Mouse (Mus musculus) CH12.LX (cell line): ENCODE results near the gene Smchd1. TPM values are rescaled to one million over a fixed set of nuclear protein-coding genes. Genes with fewer than 3 reads are reported as not detected.

Experiments
- DNase-seq: peaks from one replicate; pipeline ENCODE4 v3.0.0-alpha.2; 2013; ENCODE audit errors: extremely low read depth
- H3K27ac ChIP-seq: 2 replicates; pipeline ENCODE4 v1.5.1; 2012; ENCODE audit warnings: low read depth, mild to moderate bottlenecking, control low read depth, moderate library complexity; ENCODE audit not compliant: insufficient read depth
- H3K27me3 ChIP-seq: replicated peaks from 2 replicates; pipeline ENCODE3; 2012; ENCODE audit warnings: inconsistent platforms
- H3K36me3 ChIP-seq, 2 experiments: replicated peaks in 1 of 2; 2 replicates each; pipeline versions ENCODE3 to v1.6.1; 2012; ENCODE audit warnings: inconsistent platforms in 1 of 2, low read length in 1 of 2, mild to moderate bottlenecking in 1 of 2, mixed read lengths in 1 of 2, moderate library complexity in 1 of 2; ENCODE audit not compliant: control insufficient read depth in 1 of 2, insufficient read depth in 1 of 2
- H3K4me1 ChIP-seq, 2 experiments: 2 replicates each; pipeline ENCODE4 v1.6.1; 2012; ENCODE audit warnings: inconsistent platforms in 1 of 2, moderate library complexity in 1 of 2; ENCODE audit not compliant: insufficient read depth in 2 of 2, control insufficient read depth in 1 of 2
- H3K4me2 ChIP-seq: 2 replicates; pipeline ENCODE4 v1.6.1; 2012; ENCODE audit warnings: low read depth, mild to moderate bottlenecking, control low read depth; ENCODE audit not compliant: poor library complexity, insufficient read depth, severe bottlenecking
- H3K4me3 ChIP-seq, 3 experiments: fragments of 150-350 bp in 1 of 3; sonication (generic) in 1 of 3; replicated peaks in 1 of 3; 2 replicates each; pipeline versions ENCODE3 to v1.5.1; 2011 to 2012; ENCODE audit warnings: low read depth in 2 of 3, low read length in 2 of 3, mild to moderate bottlenecking in 2 of 3, moderate library complexity in 2 of 3, control low read depth in 1 of 3, improper control_type of control experiment in 1 of 3, inconsistent platforms in 1 of 3, mixed read lengths in 1 of 3; ENCODE audit not compliant: poor library complexity in 1 of 3
- H3K79me2 ChIP-seq: replicated peaks from 2 replicates; pipeline ENCODE4 v1.6.1; 2012; ENCODE audit warnings: mild to moderate bottlenecking, moderate library complexity; ENCODE audit not compliant: control insufficient read depth, poor library complexity, insufficient read depth, severe bottlenecking; ENCODE audit errors: extremely low read depth
- H3K9ac ChIP-seq: 2 replicates; pipeline ENCODE4 v1.6.1; 2012; ENCODE audit warnings: low read depth, mild to moderate bottlenecking, control low read depth, moderate library complexity; ENCODE audit not compliant: insufficient read depth
- H3K9me3 ChIP-seq: replicated peaks from 2 replicates; pipeline ENCODE3; 2012; ENCODE audit warnings: low read length, inconsistent platforms, mixed read lengths
- BHLHE40 ChIP-seq: IDR thresholded peaks from 2 replicates; pipeline ENCODE4 v1.6.1; 2011; ENCODE audit warnings: mild to moderate bottlenecking, low read depth, low read length, improper control_type of control experiment
- CHD1 ChIP-seq: IDR thresholded peaks from 2 replicates; pipeline ENCODE4 v1.6.1; 2012; ENCODE audit warnings: low read depth, low read length, improper control_type of control experiment, inconsistent platforms
- CHD2 ChIP-seq: IDR thresholded peaks from 2 replicates; pipeline ENCODE4 v1.6.1; 2011; ENCODE audit warnings: low read length, improper control_type of control experiment
- CTCF ChIP-seq, 2 experiments: IDR thresholded peaks in 1 of 2; conservative IDR thresholded peaks in 1 of 2; 2 replicates each; pipeline ENCODE4 v1.5.1; 2011 to 2012; ENCODE audit warnings: low read depth in 2 of 2, low read length in 2 of 2, improper control_type of control experiment in 1 of 2, inconsistent platforms in 1 of 2, mild to moderate bottlenecking in 1 of 2, moderate library complexity in 1 of 2
- ELF1 ChIP-seq: IDR thresholded peaks from 2 replicates; pipeline ENCODE4 v1.6.1; 2014; ENCODE audit warnings: low read depth, mild to moderate bottlenecking, inconsistent platforms, low read length, improper control_type of control experiment
- EP300 ChIP-seq: IDR thresholded peaks from 2 replicates; pipeline ENCODE4 v1.6.1; 2011; ENCODE audit warnings: low read length, improper control_type of control experiment
- ETS1 ChIP-seq: conservative IDR thresholded peaks from 2 replicates; pipeline ENCODE4 v1.6.1; 2012; ENCODE audit warnings: low read depth, mild to moderate bottlenecking, inconsistent platforms, low read length, improper control_type of control experiment, moderate library complexity
- GABPA ChIP-seq: IDR thresholded peaks from 2 replicates; pipeline ENCODE4 v1.6.1; 2012; ENCODE audit warnings: low read depth, low read length, improper control_type of control experiment, inconsistent platforms; ENCODE audit not compliant: insufficient replicate concordance
- HCFC1 ChIP-seq: IDR thresholded peaks from 2 replicates; pipeline ENCODE4 v1.6.1; 2012; ENCODE audit warnings: low read depth, mild to moderate bottlenecking, inconsistent platforms, low read length, improper control_type of control experiment
- IRF4 ChIP-seq: IDR thresholded peaks from 2 replicates; pipeline ENCODE4 v1.6.1; 2014; ENCODE audit warnings: low read depth, mild to moderate bottlenecking, inconsistent platforms, low read length, improper control_type of control experiment
- JUN ChIP-seq: IDR thresholded peaks from 2 replicates; pipeline ENCODE4 v1.6.1; 2011; ENCODE audit warnings: low read depth, mild to moderate bottlenecking, low read length, improper control_type of control experiment, moderate library complexity; ENCODE audit not compliant: insufficient read depth
- JUND ChIP-seq: conservative IDR thresholded peaks from 2 replicates; pipeline ENCODE4 v1.6.1; 2011; ENCODE audit warnings: low read depth, low read length, improper control_type of control experiment
- KAT2A ChIP-seq: IDR thresholded peaks from 2 replicates; pipeline ENCODE4 v1.6.1; 2012; ENCODE audit warnings: low read length, improper control_type of control experiment, inconsistent platforms; ENCODE audit not compliant: insufficient replicate concordance
- MAX ChIP-seq: IDR thresholded peaks from 2 replicates; pipeline ENCODE4 v1.6.1; 2011; ENCODE audit warnings: low read length, improper control_type of control experiment
- MAZ ChIP-seq: IDR thresholded peaks from 2 replicates; pipeline ENCODE4 v1.6.1; 2012; ENCODE audit warnings: low read depth, mild to moderate bottlenecking, inconsistent platforms, low read length, improper control_type of control experiment, moderate library complexity
- MEF2A ChIP-seq: IDR thresholded peaks from 2 replicates; pipeline ENCODE4 v1.6.1; 2014; ENCODE audit warnings: low read depth, mild to moderate bottlenecking, inconsistent platforms, low read length, improper control_type of control experiment, borderline replicate concordance
- NELFE ChIP-seq: IDR thresholded peaks from 2 replicates; pipeline ENCODE4 v1.6.1; 2011; ENCODE audit warnings: low read depth, low read length, improper control_type of control experiment
- PAX5 ChIP-seq: IDR thresholded peaks from 2 replicates; pipeline ENCODE4 v1.6.1; 2012; ENCODE audit warnings: low read length, inconsistent platforms, mixed read lengths
- POLR2A ChIP-seq: IDR thresholded peaks from 2 replicates; pipeline ENCODE4 v1.6.1; 2011; ENCODE audit warnings: low read depth, mild to moderate bottlenecking, improper control_type of control experiment, low read length
- POLR2AphosphoS2 ChIP-seq: IDR thresholded peaks from 2 replicates; pipeline ENCODE4 v1.6.1; 2011; ENCODE audit warnings: low read depth, low read length, improper control_type of control experiment
- RAD21 ChIP-seq: IDR thresholded peaks from 2 replicates; pipeline ENCODE4 v1.6.1; 2011; ENCODE audit warnings: low read depth, mild to moderate bottlenecking, low read length, improper control_type of control experiment, moderate library complexity
- RCOR1 ChIP-seq: conservative IDR thresholded peaks from 2 replicates; pipeline ENCODE4 v1.6.1; 2012; ENCODE audit warnings: low read depth, mild to moderate bottlenecking, inconsistent platforms, low read length, improper control_type of control experiment
- SIN3A ChIP-seq: IDR thresholded peaks from 2 replicates; pipeline ENCODE4 v1.6.1; 2012; ENCODE audit warnings: low read length, improper control_type of control experiment, inconsistent platforms
- TBP ChIP-seq: conservative IDR thresholded peaks from 2 replicates; pipeline ENCODE4 v1.6.1; 2011; ENCODE audit warnings: low read depth, low read length, improper control_type of control experiment
- TCF12 ChIP-seq: IDR thresholded peaks from 2 replicates; pipeline ENCODE4 v1.6.1; 2014; ENCODE audit warnings: low read depth, mild to moderate bottlenecking, inconsistent platforms, low read length, improper control_type of control experiment
- UBTF ChIP-seq: IDR thresholded peaks from 2 replicates; pipeline ENCODE4 v1.6.1; 2012; ENCODE audit warnings: low read depth, mild to moderate bottlenecking, inconsistent platforms, low read length, improper control_type of control experiment, moderate library complexity
- ZKSCAN1 ChIP-seq: IDR thresholded peaks from 2 replicates; pipeline ENCODE4 v1.6.1; 2012; ENCODE audit warnings: low read depth, inconsistent platforms, low read length, improper control_type of control experiment, borderline replicate concordance
- ZMIZ1 ChIP-seq: IDR thresholded peaks from 2 replicates; pipeline ENCODE4 v1.6.1; 2012; ENCODE audit warnings: low read depth, mild to moderate bottlenecking, inconsistent platforms, low read length, improper control_type of control experiment
- ZNF384 ChIP-seq: IDR thresholded peaks from 2 replicates; pipeline ENCODE4 v1.6.1; 2012; ENCODE audit warnings: low read depth, low read length, improper control_type of control experiment, inconsistent platforms
- dilution Hi-C: fragments of 300-500 bp; cut with MboI; formaldehyde crosslinking; loops from 2 replicates; pipeline ENCODE4 v1.14.3; 2020; ENCODE audit warnings: low sequenced_read_pairs; ENCODE audit not compliant: extremely low pct_unique_long_range_greater_than_20kb, extremely low pct_ligation_motif_present
- in situ Hi-C: fragments of 300-500 bp; cut with MboI; formaldehyde crosslinking; loops from 3 replicates; pipeline ENCODE4 v1.14.3; 2019; ENCODE audit warnings: low sequenced_read_pairs, low pct_ligation_motif_present, low pct_unique_long_range_greater_than_20kb, mixed read lengths
- polyA plus RNA-seq: library from polyadenylated mRNA; unstranded; fragments of >175 nt; gene quantifications from 2 replicates; pipeline ENCODE4 v1.2.1, GENCODE M21; 2012; ENCODE audit warnings: low read depth; ENCODE audit not compliant: insufficient read length
- total RNA-seq, 2 experiments: library from RNA; depleted of rRNA; stranded (reverse); fragments of 300-350 nt in 1 of 2; fragments of >200 nt in 1 of 2; gene quantifications; 2 replicates each; pipeline ENCODE4 v1.2.3; 2012 to 2014

Gene Smchd1
- total and polyA plus RNA-seq, 3 experiments: 44.4 to 73.9 (median 59.4) TPM

DNA sequence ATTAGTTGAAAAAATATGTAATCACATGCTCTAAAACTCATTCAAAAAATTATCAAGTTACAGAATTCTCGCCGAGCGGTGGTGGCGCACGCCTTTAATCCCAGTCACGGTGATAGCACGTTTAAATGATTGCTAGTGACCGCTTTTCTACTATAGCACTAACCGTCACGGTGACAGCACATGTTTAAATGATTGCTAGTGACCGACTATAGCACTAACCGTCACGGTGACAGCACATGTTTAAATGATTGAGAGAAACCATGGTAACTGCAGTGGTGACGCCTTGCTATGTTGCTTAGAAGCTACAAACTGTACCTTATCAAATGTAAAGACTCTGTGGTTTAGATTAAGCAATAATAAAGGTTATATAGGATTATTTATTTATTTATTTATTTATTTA lies 94.8 kb downstream of the Smchd1 start:
- TF ChIP-seq POLR2A (no peak), EP300 (no peak), CHD2 (no peak), CHD1 (no peak), POLR2AphosphoS2 (no peak), UBTF (no peak), NELFE (no peak), ZKSCAN1 (no peak), SIN3A (no peak)
- TF ChIP-seq, all 38 proteins: peak for 0
- no peaks in the 10 kb centered on the region for H3K79me2 ChIP-seq
- H3K27ac ChIP-seq: no peak overlapping the region
- dilution Hi-C loops (no loop called here), in situ Hi-C loops (no loop called here)
- no peaks in the 10 kb centered on the region for H3K4me1 ChIP-seq
- no peaks in the 10 kb centered on the region for H3K27me3 ChIP-seq
- peaks cover 12 to 46% of the 10 kb centered on the region in 2 experiments for H3K36me3 ChIP-seq
- no peak overlapping the region for H3K9ac ChIP-seq
- H3K4me2 ChIP-seq: no peak overlapping the region
- DNase-seq: no peak
- H3K9me3 ChIP-seq: no peaks in the 10 kb centered on the region
- H3K4me3 ChIP-seq: no peak overlapping the region

DNA sequence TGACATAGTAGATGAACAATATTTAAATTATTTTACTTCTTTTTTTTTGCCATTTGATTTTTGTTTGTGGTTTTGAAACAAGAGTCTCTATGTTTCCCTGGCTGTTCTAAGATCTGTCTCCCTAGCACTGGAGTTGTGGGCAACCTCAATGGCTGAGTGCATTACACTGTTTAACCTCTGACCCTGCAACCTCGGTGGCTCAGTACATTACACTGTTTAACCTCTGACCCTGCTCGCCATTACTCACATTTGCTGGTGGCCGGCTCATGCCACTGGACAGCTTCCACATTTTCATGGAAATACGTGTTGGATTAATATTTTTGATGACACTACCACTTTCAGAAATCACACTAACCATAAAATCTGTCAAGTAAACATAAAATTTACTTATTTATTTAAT lies 97.2 kb downstream of the Smchd1 start:
- in situ Hi-C loops: no loop called here
- H3K36me3 ChIP-seq: peaks cover 13 to 66% of the 10 kb centered on the region in 2 experiments

DNA sequence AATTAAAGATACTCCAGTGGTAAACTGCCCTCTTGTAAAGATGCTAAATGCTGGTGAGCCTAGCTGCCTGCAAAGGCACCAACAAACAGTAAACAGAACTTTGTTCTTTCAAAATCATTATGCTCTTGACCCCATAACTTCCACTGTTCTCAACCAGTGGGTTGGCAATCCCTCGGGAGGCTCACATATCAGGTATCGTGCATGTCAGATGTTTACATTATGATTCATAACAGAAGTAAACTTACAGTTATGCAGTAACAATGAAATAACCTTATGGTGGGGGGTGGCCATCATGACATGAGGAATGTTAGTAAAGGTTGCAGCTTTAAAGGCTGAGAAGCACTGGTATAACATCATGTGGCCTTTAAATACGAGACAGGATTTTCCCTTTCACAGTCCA lies 119.6 kb downstream of the Smchd1 start:
- no peak overlapping the region for H3K27ac ChIP-seq
- H3K4me1 ChIP-seq: no peaks in the 10 kb centered on the region
- no peak overlapping the region for H3K4me2 ChIP-seq
- peaks cover 43 to 78% of the 10 kb centered on the region in 2 experiments for H3K36me3 ChIP-seq
- H3K79me2 ChIP-seq: no peaks in the 10 kb centered on the region
- H3K9me3 ChIP-seq: peaks cover 2% of the 10 kb centered on the region
- in situ Hi-C loops: no loop called here
- dilution Hi-C loops: no loop called here
- no peak overlapping the region for H3K4me3 ChIP-seq
- DNase-seq: no peak
- H3K27me3 ChIP-seq: no peaks in the 10 kb centered on the region
- H3K9ac ChIP-seq: no peak overlapping the region
- no peak for TF ChIP-seq JUND
- no peak for TF ChIP-seq PAX5
- no peak for TF ChIP-seq CTCF (conservative IDR thresholded peaks at IDR 0.05 in 1 of 2, IDR thresholded peaks at IDR 0.05 in 1 of 2; ENCODE audit: low read depth in 2 of 2, low read length in 2 of 2)
- TF ChIP-seq HCFC1: no peak
- no peak for TF ChIP-seq RAD21
- TF ChIP-seq NELFE: no peak
- TF ChIP-seq MAZ: no peak
- TF ChIP-seq SIN3A: no peak
- TF ChIP-seq MAX: no peak
- TF ChIP-seq EP300: no peak
- no peak for TF ChIP-seq UBTF
- TF ChIP-seq ZNF384: no peak
- TF ChIP-seq JUN: no peak

More for the DNA sequence above, 97.2 kb downstream of the Smchd1 start:
- Histone ChIP-seq H3K27ac (no peak overlapping the region), H3K79me2 (no peaks in the 10 kb centered on the region), H3K9me3 (no peaks in the 10 kb centered on the region), H3K9ac (no peak overlapping the region), H3K4me1 (no peaks in the 10 kb centered on the region), H3K4me3 (no peak overlapping the region), H3K4me2 (no peak overlapping the region), H3K27me3 (no peaks in the 10 kb centered on the region)
- DNase-seq: no peak
- TF ChIP-seq PAX5: no peak
- TF ChIP-seq EP300: no peak
- no peak for TF ChIP-seq ZMIZ1
- TF ChIP-seq GABPA: no peak
- TF ChIP-seq ELF1: no peak
- TF ChIP-seq CHD2: no peak
- no peak for TF ChIP-seq BHLHE40
- TF ChIP-seq KAT2A: no peak
- TF ChIP-seq POLR2A: no peak
- TF ChIP-seq RAD21: no peak
- TF ChIP-seq TCF12: no peak
- TF ChIP-seq TBP: no peak
- no peak for TF ChIP-seq RCOR1
- no peak for TF ChIP-seq MEF2A
- TF ChIP-seq ETS1: no peak
- TF ChIP-seq HCFC1: no peak
- TF ChIP-seq IRF4: no peak
- no peak for TF ChIP-seq POLR2AphosphoS2
- dilution Hi-C loops: no loop called here
